Mouse (Mus musculus): ENCODE measurements around the gene Slit3.

DNA sequence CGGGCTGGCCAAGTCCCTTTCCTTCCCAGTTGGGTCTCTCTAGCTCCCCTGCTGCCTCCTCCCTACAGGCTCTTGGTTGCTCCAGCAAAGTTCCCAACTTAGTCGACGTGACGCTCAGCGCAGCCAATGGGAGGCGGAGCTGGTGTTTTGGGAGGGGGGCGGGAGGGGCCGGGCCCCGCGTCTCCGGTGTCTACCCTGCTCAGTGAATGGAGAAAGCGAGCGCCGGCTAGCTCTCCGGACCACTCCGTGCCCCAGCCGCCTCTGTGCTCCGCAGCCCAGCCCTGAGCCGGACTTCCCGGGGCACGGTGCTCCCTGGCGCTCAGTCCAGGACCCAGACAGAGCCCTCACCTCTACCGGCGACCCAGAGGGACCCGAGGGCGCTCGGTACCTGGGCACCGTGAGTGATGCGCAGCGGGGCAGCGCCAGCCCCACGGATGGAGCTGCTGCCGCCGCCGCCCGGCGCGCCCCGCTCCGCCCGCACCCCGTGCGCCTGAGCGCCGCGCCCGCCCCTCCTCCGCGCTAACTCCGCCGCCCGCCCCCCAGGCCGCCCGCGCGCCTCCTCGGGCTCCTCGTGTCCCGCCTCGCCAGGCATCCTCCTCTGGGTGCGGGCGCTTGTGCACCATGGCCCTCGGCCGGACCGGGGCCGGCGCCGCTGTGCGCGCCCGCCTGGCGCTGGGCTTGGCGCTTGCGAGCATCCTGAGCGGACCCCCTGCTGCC is at the start of gene Slit3:
- TF ChIP-seq CTCF (IDR thresholded peaks at IDR 0.05; ENCODE audit: borderline replicate concordance, control insufficient read depth, extremely low read depth, insufficient read depth, low read length, poor library complexity) = no peak
- TF ChIP-seq POLR2A (IDR thresholded peaks at IDR 0.05; ENCODE audit: control insufficient read depth, extremely low read depth, insufficient read depth, low read length, poor library complexity) = no peak

Measured in thymus, adult 2 months (tissue).